Mouse (Mus musculus) midbrain, embryonic 12.5 days (tissue): ENCODE results near the gene Tmem131. TPM values are rescaled to one million over a fixed set of nuclear protein-coding genes. Genes with fewer than 3 reads are reported as not detected.
A peak's percentile ranks its signal among the peaks of the same experiment; 100 is the strongest.
"Not testable (repeated sequence)": the region's sequence is repeated elsewhere in the genome, so short reads cannot be mapped to it uniquely, and the experiment has no call there.

ENCODE experiments used
- ATAC-seq: fragments of 200-750 bp; cut with Nextera tagmentation; 2 replicates; pipeline ENCODE4 v1.8.0; 2017; ENCODE audit warnings: low read depth, moderate TSS enrichment, moderate library complexity; ENCODE audit not compliant: low FRiP score
- H3K27ac ChIP-seq: fragments of 300-500 bp; sonication (generic); replicated peaks from 2 replicates; pipeline ENCODE4 v1.5.1; 2016; ENCODE audit warnings: mild to moderate bottlenecking
- H3K27me3 ChIP-seq: fragments of 300-500 bp; sonication (generic); 2 replicates; pipeline ENCODE4 v1.6.1; 2016; ENCODE audit warnings: mild to moderate bottlenecking
- H3K36me3 ChIP-seq: fragments of 300-500 bp; sonication (generic); 2 replicates; pipeline ENCODE4 v1.6.1; 2016
- H3K4me1 ChIP-seq: fragments of 300-500 bp; sonication (generic); 2 replicates; pipeline ENCODE4 v1.6.1; 2016
- H3K4me2 ChIP-seq: fragments of 300-500 bp; sonication (generic); replicated peaks from 2 replicates; pipeline ENCODE4 v1.6.1; 2016; ENCODE audit warnings: mild to moderate bottlenecking, moderate library complexity
- H3K4me3 ChIP-seq: fragments of 300-500 bp; sonication (generic); 2 replicates; pipeline ENCODE4 v1.5.1; 2016; ENCODE audit warnings: mild to moderate bottlenecking
- H3K9ac ChIP-seq: fragments of 300-500 bp; sonication (generic); replicated peaks from 2 replicates; pipeline ENCODE4 v1.6.1; 2016; ENCODE audit warnings: mild to moderate bottlenecking, moderate library complexity
- H3K9me3 ChIP-seq: fragments of 300-500 bp; sonication (generic); 2 replicates; pipeline ENCODE4 v1.6.1; 2016; ENCODE audit warnings: mild to moderate bottlenecking
- WGBS: fragments of 180-500 bp; shearing (Covaris S2); methylation state at CpG from one replicate; pipeline ENCODE4 v1.1.7; 2016; 5-methylcytosine and 5-hydroxymethylcytosine counted together
- polyA plus RNA-seq: library from polyadenylated mRNA; unstranded; fragments of >200 nt; fragmentation: Nextera tagmentation; extraction: Ambion mirVana; gene quantifications from 2 replicates; pipeline ENCODE4 v1.2.1, GENCODE M21; 2016

The Tmem131 gene
- polyA plus RNA-seq, 1 experiment from 2014 or later: 17.8 TPM

DNA sequence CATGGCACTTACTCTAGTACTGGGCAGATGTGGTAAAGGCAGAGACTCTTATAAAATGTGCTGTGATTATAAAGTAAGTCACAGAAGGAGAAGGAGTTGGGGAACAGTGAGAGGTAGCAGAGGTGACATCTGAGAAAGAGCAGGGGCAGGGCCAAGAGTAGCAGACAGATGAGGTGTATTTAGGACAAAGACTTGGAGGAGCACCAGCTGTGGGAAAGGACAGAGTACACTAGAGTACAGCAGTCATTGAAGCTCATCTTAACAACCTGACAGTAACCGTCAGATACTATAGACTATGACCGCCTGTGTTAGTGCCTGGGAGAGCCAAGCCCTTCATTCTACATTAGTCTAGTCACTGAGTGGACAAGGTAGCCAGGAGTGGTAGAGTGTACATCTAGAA lies 102.5 kb downstream of the Tmem131 start:
- no peak overlapping the region for H3K27ac ChIP-seq
- H3K9ac ChIP-seq: no peak overlapping the region
- H3K4me2 ChIP-seq: no peak overlapping the region
- H3K4me3 ChIP-seq: no peak overlapping the region
- no peaks in the 10 kb centered on the region for H3K27me3 ChIP-seq
- no peak for ATAC-seq
- H3K9me3 ChIP-seq: no peaks in the 10 kb centered on the region
- H3K4me1 ChIP-seq: 0 out of 2 replicates have a peak, but pooled peaks cover 5% of the 10 kb centered on the region
- WGBS: 93% methylated on average over 2 of the region's 2 CpGs
- peaks cover 17% of the 10 kb centered on the region; the same call in 1 of the 2 replicates for H3K36me3 ChIP-seq

DNA sequence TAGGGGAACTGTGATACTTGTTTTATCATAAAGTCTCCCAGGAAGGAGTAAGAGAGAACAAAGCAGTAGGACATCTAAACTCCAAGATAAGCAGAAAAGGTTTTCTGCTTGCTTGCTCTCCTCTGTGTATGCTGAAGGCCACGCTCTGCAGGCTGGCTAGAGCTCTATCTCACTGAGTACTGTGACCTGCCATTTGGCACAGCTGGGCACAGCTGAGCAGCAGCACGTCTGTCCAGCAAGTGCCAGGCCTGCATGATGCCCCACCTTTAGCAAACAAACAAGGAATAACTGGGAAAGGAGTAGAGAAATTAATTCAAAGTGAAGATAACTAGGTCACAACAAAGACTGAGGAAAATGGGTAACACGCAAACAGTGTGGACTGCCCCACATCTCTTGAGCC lies 103.6 kb downstream of the Tmem131 start:
- WGBS: 87% methylated on average over 3 of the region's 3 CpGs
- Histone ChIP-seq H3K4me2 (no peak overlapping the region), H3K36me3 (peaks cover 26% of the 10 kb centered on the region), H3K27me3 (no peaks in the 10 kb centered on the region), H3K4me3 (no peak overlapping the region), H3K9ac (no peak overlapping the region), H3K4me1 (0 out of 2 replicates have a peak, but pooled peaks cover under 1% of the 10 kb centered on the region), H3K27ac (no peak overlapping the region), H3K9me3 (no peaks in the 10 kb centered on the region)
- no peak for ATAC-seq

DNA sequence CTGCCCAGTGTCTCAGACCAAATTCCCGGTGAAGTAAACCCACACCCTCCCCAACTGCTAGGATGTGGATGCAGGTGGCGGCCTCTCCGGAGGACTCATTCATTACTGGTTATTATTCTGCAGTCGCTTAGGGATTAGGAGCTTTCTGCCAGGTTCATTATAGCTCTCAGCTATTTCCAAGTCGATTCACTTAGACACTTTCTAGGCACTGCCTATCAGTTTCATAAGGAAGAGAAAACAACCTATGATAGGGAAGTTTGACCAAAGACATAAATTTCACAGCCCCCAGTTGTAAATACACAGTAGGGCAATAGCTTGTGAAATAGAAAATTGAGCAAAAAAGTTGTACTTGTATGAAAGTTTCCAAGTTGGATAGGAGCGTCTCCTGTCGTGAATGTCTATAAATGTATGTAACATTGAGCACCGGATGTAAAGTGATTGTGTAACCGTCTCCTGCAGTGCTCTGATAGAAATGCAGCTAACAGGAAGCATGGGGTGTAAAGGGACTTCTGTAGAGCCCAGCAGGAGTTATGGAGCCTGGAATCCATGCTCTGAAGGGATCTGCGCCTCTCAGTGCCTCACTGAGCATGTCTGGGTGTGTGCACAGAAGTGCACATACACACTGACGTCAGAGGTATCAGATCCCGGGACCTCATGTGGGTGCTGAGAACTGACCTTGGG lies 107.1 kb downstream of the Tmem131 start:
- H3K27me3 ChIP-seq: no peaks in the 10 kb centered on the region
- no peak for ATAC-seq
- WGBS: 76% methylated on average over 12 of the region's 12 CpGs
- no peak overlapping the region for H3K27ac ChIP-seq
- no peaks in the 10 kb centered on the region for H3K9me3 ChIP-seq
- no peak overlapping the region for H3K4me2 ChIP-seq
- H3K9ac ChIP-seq: no peak overlapping the region
- H3K36me3 ChIP-seq: peaks cover 48% of the 10 kb centered on the region
- H3K4me1 ChIP-seq: no peaks in the 10 kb centered on the region
- H3K4me3 ChIP-seq: no peak overlapping the region

DNA sequence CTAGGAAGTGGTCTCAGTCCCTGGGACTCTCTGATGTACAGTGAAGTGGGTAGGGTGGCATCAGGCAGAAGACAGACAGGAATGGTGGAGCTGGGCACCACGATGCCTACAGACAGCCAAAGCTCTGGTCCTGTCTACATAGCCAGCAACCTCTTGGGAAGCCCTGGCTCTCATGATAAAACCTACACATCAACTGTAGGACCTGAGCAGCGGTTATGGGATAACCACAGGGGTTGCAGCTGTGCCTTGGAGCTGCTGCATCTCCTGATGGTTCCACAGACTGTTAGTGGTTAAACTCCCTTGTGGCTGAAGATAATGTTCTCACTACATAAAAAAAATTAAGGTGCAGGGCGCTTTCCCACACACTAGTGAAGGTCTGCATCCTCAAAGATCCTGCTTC lies 107.9 kb downstream of the Tmem131 start:
- no peak overlapping the region for H3K4me3 ChIP-seq
- peaks cover 51% of the 10 kb centered on the region for H3K36me3 ChIP-seq
- H3K27ac ChIP-seq: no peak overlapping the region
- no peak overlapping the region for H3K9ac ChIP-seq
- WGBS: 95% methylated on average over 3 of the region's 3 CpGs
- H3K9me3 ChIP-seq: no peaks in the 10 kb centered on the region
- H3K4me2 ChIP-seq: no peak overlapping the region
- H3K27me3 ChIP-seq: no peaks in the 10 kb centered on the region
- no peaks in the 10 kb centered on the region for H3K4me1 ChIP-seq
- no peak for ATAC-seq

DNA sequence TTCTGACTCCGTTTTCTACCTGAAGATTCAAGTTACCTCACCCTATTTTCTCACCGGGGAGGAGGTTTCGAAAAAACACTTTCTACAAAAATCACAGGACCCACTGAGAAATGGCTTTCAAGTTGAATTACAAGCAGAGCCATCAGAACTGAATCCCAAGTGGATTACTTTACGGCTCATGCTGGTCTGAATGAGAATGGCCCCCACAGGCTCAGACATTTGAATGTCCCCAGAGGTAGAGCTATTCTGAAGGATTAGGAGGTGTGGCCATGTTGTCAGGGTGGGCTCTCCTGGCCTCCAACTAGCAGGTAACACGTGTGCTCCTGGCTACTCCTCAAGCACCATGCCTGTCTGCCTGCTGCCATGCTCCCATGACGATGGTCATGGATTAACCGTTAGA lies 109.4 kb downstream of the Tmem131 start:
- peaks cover 46% of the 10 kb centered on the region for H3K36me3 ChIP-seq
- 90% methylated on average over 7 of the region's 7 CpGs for WGBS

DNA sequence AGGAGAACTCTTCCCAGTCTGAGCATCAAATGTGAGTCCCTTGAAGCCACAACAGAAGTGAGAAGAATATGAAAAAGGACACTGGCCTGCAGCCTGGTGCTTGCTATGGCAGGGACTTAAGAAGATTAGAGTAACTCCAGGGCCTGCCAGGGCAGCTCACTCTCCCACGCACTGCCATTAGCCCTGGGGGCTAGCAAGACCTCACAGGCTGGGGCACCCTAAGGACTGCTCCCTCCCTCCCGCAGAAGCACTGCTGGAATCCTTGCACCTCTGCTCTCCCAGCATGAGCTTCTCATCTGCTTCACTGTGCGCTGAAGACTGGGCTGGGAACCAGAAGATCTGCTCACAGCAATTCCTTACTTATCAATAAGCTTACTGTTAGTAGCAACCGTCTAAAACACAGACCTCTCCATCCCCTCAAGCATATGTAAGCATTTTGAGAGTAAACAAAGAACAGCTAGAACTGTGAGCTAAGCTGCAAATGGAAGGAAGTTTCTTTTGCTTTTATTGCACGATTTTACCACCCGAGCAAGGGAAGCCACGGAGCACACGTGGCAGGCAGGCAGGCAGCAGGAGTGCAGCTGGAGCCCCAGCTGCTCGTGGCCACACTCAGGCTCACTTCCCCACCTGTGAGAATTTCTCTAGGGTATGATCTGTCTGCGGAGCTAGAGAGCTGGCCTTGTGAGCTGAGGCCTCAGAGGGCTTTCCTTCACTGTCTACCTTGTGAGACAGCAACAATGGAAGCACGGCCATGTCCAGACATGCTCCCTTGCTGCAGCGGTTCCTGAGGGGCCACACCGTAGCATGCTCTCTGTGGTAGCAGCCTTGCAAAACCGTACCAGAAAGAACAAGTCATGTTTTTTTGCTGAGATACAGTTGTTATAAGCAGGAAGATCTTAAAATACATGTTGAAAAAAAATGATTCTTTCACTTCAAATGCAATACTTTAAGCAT lies 112.3 kb downstream of the Tmem131 start:
- no peak overlapping the region for H3K4me3 ChIP-seq
- H3K4me2 ChIP-seq: no peak overlapping the region
- H3K4me1 ChIP-seq: no peaks in the 10 kb centered on the region
- H3K27ac ChIP-seq: peak overlapping the region; percentile 35; the same call in 1 of the 2 replicates
- peaks cover 53% of the 10 kb centered on the region for H3K36me3 ChIP-seq
- ATAC-seq: no peak
- H3K9me3 ChIP-seq: no peaks in the 10 kb centered on the region
- 70% methylated on average over 14 of the region's 14 CpGs for WGBS
- no peak overlapping the region for H3K9ac ChIP-seq
- H3K27me3 ChIP-seq: no peaks in the 10 kb centered on the region

More for the DNA sequence above, 109.4 kb downstream of the Tmem131 start:
- Histone ChIP-seq H3K4me3 (no peak overlapping the region), H3K4me2 (no peak overlapping the region), H3K9ac (no peak overlapping the region), H3K9me3 (no peaks in the 10 kb centered on the region), H3K27me3 (no peaks in the 10 kb centered on the region), H3K27ac (no peak overlapping the region), H3K4me1 (no peaks in the 10 kb centered on the region)
- no peak for ATAC-seq

DNA sequence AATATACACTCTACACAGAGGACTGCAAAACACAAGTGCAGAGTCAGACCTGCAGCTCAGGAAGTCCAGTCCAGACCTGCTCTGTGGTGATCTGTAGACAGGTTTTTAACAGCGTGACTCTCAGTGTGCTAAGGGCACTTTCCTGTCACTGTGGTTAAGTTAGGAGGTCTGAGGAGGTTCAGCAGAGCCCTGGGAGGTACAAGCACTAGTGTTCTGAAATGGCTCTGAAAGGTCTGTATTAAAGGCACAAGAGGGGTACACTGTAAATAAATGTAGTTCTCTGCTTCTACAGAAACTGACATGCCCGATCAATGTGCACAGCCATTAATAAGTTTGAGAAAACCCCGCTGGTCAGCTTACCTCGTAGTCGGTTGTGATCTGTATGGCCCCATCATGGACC lies 119.1 kb downstream of the Tmem131 start:
- H3K9ac ChIP-seq: no peak overlapping the region
- no peak for ATAC-seq
- H3K4me3 ChIP-seq: no peak overlapping the region
- WGBS: 93% methylated on average over 5 of the region's 5 CpGs
- H3K36me3 ChIP-seq: peaks cover 66% of the 10 kb centered on the region
- no peaks in the 10 kb centered on the region for H3K4me1 ChIP-seq
- H3K4me2 ChIP-seq: no peak overlapping the region
- no peak overlapping the region for H3K27ac ChIP-seq
- no peaks in the 10 kb centered on the region for H3K9me3 ChIP-seq
- no peaks in the 10 kb centered on the region for H3K27me3 ChIP-seq

DNA sequence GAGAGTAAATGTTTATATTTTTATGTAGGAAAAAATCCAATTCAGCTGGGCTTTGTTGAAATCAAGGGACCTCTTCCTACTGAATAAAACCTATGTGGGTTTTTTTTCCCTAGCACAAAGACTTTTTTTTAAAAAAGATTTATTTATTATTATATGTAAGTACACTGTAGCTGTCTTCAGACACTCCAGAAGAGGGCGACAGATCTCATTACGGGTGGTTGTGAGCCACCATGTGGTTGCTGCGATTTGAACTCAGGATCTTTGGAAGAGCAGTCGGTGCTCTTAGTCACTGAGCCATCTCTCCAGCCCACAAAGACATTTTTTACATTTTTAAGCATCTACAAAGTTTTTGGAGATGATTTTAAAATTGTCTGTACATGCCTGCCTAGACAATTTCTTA lies 121.5 kb downstream of the Tmem131 start:
- 86% methylated on average over 4 of the region's 4 CpGs for WGBS
- ATAC-seq, H3K27ac ChIP-seq, H3K4me3 ChIP-seq, H3K27me3 ChIP-seq, H3K4me2 ChIP-seq, H3K9ac ChIP-seq, H3K9me3 ChIP-seq, H3K4me1 ChIP-seq: not testable (repeated sequence)
- peaks cover 79% of the 10 kb centered on the region for H3K36me3 ChIP-seq

DNA sequence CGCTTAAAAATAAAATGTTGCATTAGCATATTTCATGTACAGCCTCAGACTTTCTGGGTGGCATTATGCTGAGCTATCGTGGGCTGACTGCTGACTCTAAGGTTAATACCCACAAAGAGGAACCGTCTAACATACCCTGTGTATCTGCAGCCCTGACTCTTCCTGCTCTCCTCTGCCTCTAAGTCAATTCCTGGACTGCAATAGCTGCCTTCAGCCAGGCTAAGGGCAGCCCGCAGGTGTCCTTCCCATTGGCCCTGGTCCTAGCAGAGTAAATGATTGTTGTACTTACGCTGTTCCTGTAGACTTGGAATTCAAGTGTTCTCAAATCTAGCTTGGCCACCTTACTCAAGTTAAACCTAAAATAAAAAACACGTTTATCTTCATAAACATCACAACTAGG lies 128.3 kb downstream of the Tmem131 start:
- peaks cover 84% of the 10 kb centered on the region for H3K36me3 ChIP-seq
- 93% methylated on average over 6 of the region's 6 CpGs for WGBS
- no peak overlapping the region for H3K4me3 ChIP-seq
- no peak overlapping the region for H3K27ac ChIP-seq
- no peaks in the 10 kb centered on the region for H3K9me3 ChIP-seq
- H3K9ac ChIP-seq: no peak overlapping the region
- ATAC-seq: no peak
- H3K4me2 ChIP-seq: no peak overlapping the region
- no peaks in the 10 kb centered on the region for H3K4me1 ChIP-seq
- no peaks in the 10 kb centered on the region for H3K27me3 ChIP-seq

DNA sequence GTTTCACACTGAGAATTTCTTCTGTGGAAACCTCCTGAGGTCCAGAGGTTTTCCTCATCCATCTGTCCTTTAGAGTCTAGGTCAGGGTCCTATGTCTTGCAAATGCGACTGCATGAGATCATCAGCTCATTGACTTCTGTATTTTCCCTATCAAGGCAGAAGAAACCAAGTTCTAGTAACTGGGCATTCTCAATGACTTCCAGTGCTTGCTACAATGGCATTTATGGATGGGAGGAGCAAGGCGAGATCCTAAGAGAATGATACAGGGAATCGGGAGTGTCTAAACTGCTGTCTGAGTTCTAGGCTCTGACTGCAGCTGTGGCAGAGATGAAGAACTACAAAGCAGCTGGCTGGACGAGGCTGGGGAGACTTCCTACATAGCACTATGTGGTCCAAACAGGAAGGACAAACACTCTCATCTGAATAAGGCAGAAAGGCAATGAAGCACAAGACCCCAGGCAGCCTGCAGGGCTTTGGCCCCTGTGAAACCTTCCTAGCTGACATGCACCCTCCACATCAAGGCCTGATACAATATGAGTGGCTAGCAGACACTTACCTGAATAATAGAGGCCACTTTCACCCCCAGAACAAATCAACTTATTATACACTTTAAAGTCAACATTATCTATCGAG lies 129.1 kb downstream of the Tmem131 start:
- no peaks in the 10 kb centered on the region for H3K9me3 ChIP-seq
- no peak overlapping the region for H3K4me2 ChIP-seq
- H3K4me1 ChIP-seq: no peaks in the 10 kb centered on the region
- 83% methylated on average over 5 of the region's 5 CpGs for WGBS
- no peak overlapping the region for H3K9ac ChIP-seq
- H3K27ac ChIP-seq: no peak overlapping the region
- H3K27me3 ChIP-seq: no peaks in the 10 kb centered on the region
- no peak for ATAC-seq
- peaks cover 88% of the 10 kb centered on the region for H3K36me3 ChIP-seq
- H3K4me3 ChIP-seq: no peak overlapping the region

DNA sequence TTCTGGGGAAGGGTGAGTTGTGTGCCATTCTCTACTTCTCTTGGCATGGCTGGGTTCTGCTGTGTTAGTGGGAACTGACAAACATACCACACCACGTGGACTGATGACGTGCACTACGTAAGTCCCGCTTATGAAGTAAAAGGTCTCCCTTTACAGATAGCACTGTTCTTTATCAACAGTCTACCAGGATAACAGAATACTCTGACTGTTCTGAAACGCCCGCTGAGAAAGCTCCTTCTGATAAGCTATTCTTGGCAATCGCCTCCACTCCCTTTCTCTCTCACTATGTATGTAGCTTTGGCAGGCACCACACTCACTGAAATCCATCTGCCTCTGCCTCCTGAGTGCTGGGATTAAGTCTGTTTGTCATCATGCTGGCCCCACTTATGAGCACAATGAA lies 130.1 kb downstream of the Tmem131 start:
- no peaks in the 10 kb centered on the region for H3K4me1 ChIP-seq
- peaks cover 87% of the 10 kb centered on the region for H3K36me3 ChIP-seq
- no peak for ATAC-seq
- H3K9ac ChIP-seq: no peak overlapping the region
- H3K4me2 ChIP-seq: no peak overlapping the region
- no peak overlapping the region for H3K4me3 ChIP-seq
- no peak overlapping the region for H3K27ac ChIP-seq
- H3K27me3 ChIP-seq: no peaks in the 10 kb centered on the region
- H3K9me3 ChIP-seq: no peaks in the 10 kb centered on the region
- 93% methylated on average over 7 of the region's 7 CpGs for WGBS

DNA sequence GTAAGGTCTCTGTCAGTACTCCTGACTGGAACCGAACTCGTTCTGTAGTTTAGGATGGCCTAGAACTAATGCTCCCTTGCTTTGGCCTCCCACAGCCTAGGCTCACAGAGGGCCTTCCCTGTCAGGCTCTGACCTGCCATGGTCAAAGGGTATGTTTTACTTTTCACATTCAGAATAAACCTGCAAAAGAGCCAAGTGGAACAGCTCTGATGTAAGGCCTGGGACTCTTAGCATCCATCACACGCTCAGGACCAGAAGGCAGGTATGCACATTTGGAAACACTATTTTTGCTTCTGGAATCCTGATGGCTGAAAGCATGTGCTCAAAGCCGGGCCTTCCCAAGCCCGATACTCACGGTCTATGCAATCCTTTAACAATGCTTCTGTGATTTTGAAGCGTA lies 131.7 kb downstream of the Tmem131 start:
- no peak overlapping the region for H3K27ac ChIP-seq
- H3K4me1 ChIP-seq: no peaks in the 10 kb centered on the region
- H3K36me3 ChIP-seq: peaks cover 87% of the 10 kb centered on the region
- no peaks in the 10 kb centered on the region for H3K27me3 ChIP-seq
- no peak overlapping the region for H3K4me3 ChIP-seq
- no peaks in the 10 kb centered on the region for H3K9me3 ChIP-seq
- no peak for ATAC-seq
- no peak overlapping the region for H3K9ac ChIP-seq
- 96% methylated on average over 7 of the region's 7 CpGs for WGBS
- H3K4me2 ChIP-seq: no peak overlapping the region
